Mouse (Mus musculus): ENCODE results near the gene Tex21.
"Not testable (repeated sequence)": the region's sequence is repeated elsewhere in the genome, so short reads cannot be mapped to it uniquely, and the experiment has no call there.

The Tex21 gene

DNA sequence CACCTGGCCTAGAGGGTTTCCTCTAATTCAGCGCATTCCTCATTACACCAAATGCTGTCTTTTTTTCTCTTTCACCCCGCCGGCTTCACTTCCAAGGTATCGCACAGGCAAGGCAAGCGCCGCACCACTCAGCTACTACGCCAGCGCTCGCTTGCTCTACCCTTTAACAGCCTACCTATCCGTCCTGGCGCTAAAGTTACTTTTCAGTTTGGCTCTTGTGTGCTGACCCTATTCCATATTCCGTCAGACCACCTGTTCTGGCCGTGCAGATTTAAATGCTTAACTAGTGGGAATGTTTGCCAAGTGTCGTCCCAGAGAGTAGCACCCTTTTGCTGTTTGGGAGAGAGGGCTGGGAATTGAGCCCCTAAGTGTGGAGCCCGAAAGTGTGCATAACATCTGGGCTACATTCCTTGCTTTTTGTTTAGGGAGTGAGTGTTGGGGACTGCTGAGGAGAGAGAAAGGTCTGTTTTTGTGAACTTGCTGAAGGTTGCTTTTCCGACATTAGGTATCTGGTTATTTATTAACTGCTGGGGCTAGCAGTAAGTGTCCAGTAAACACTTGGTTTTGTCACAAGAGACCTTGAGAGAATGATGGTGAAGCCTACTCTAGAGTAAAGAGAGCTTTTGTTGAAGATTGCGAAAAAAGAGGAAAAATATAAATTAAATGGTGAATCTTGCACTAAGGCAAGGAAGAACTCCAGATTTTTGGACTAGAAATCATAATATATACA, 9.7 kb upstream of the Tex21 start:
- peak in 1 of 2 experiments; percentile 22 for DNase-seq

DNA sequence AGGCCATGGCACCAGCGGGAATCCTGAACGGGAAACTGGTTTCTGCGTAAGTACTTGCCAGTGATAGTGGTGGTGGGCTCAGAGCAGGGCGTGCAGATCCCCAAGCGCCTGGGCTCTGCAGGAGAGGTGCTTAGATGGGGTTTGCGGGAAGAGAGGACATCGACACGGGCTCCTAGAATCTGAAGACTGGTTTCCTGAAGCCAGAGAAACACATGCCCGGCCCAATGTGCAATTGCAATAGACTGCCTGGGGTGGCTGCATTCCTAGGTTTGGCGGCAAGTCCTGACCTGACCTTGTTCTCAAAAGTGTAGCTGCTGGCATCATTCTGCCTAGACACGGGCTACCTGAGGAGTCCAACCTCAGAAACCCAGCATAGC, 8.9 kb upstream of the Tex21 start:
- peak; percentile 32 to 37 for DNase-seq

DNA sequence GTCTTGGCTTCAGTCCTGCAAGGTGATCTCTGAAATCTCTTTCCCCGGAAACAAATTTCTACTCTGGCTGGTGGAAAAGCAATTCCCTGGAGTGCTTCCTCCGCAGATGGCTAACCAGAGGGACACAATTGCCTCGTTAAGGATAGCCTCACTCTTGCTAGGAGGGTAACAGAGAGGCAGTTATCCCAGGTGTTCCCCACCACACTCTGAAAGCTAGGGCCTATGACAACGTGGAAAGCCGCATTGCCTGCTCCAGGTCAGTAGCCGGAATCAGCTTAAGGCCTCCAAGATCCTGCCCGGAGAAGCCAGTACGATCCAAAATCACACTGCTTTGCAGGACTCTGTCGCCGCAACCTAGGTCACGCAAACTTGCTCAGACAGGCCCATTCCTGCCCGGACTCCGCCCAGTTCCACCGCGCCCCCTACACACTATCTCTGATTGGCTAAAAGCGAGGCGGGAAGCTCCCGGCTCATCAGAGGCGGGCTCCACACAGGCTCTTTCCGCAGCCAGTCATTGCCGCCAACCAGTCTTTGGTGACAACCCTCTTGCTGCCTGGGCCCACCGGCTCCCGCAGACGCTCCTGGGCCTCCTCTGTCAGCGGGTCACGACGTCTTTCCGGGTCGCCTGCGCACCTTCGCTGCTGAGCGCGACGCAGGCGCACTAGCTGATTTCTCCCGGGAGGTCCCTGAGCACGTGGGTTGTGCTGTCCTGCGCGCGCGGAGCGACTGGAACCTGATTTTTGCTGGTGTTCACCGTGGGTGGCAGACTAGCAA, 8.4 kb upstream of the Tex21 start, which contains the start of gene Mthfd1:
Mthfd1 (plus strand) TSS at position 574 of the 774 bp plus-strand sequence.
- DNase-seq: peak; percentile 97

DNA sequence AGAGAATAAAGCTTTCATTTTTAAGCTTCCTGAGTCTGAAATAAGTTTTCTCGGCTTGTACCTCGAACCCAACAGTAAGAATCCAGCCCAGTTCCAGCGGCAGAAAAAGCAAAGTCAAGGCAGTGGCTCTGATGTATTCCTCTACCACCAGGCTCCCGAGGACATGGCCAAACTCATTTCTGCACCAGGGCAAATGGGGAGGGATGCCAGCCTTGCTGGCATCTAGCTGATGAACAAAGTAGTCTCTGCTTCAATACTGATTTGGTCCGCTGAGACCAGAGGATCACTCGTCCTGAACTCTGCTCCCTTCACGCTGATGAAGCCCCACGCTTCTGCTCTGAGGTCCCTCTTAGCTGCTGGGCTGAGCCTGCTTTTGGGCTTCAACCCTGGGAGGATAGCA, 7.4 kb upstream of the Tex21 start:
- no peak for DNase-seq

DNA sequence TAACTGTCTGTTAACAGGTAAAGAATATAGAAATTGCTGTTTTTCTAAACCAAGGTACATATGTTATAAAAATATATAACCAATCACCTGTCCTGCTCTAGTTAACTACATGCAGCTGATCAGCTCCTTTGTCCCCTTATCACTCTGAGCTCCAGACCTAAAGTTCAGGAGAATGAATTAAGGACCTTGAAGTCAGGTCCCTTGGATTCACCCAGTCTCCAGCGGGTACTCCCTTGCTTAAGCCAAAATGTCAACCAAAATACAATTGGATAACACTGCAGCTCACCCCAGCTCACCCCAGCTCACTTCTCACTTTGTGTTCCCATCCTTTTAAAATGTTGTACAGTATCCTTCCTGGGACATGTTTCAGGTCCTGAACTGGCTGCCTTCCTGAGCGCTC, 7.0 kb upstream of the Tex21 start:
- no peak for DNase-seq

DNA sequence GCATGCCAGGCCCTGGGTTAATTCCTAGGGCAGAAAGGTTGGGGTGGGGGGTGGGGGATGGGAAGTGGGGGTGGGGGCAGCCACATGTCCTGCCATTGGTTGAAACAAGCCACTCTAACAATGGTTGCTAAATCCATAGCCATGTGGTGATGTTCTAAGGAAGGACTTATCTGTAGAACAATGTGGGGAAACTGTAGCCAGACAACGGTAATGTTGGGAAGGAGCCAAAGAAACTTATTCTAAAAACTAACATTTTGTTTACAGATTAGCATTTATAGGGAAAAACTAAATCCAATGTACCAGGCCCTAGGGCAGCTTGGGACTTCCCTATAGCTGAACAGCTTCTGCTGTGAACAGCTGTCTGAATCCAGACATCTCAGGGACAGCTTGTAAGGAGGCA, 6.5 kb upstream of the Tex21 start:
- DNase-seq: no peak

DNA sequence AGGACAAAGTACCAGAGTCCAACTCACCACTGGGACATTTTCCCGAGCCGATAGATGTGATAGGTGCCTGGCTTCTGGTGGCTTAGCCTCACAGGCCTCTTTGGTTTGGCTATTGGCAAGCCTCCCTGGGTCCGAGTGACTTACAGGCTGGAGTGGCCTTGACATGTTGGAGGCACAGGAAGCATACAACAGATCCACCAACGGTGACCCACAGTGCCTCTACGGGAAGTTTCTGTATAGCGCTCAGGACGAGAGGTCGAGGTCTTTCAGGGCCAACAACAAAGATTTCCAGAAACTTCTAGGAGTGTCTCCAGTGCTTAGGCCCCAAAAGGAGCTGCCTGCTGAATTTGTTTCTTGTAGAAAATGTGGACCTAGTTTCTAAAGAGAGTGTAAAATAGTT, 1.6 kb downstream of the Tex21 start:
- no peak for DNase-seq

DNA sequence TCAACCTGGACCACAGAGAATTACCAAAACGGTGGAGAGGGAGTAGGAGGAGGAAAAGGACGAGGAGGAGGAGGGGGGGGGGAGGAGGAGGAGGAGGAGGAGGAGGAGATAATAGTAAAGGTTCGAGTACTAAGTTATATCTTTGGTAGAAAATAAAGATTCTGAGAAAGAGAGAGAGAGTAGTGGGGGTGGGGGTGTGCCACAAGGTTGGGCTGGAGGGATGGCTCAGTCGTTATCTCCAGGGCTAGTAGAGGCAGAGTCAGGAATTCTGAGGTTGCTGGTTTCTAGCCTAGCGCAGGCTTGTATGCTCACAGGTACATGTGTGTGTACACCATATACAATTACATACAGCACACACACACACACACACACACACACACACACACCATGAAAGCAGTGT, 4.7 kb downstream of the Tex21 start:
- DNase-seq: no peak

DNA sequence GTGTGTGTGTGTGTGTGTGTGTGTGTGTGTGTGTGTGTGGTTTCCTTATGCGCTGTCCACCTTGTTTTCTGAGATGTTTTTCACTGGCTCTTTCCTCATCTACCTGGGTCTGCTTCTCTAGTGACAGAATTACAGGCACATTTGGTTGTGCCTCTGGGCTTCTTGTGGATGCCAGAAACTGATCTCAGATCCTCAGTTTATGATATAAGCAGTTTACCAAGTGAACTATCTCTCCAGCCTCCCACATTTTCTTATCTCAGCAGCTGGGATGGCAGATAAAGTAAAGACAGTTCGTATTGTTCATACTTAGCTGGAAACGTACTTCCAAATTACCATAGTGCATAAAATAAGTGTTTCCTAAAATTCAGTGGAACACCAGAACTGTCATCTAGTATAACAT, 5.5 kb downstream of the Tex21 start:
- no peak for DNase-seq

DNA sequence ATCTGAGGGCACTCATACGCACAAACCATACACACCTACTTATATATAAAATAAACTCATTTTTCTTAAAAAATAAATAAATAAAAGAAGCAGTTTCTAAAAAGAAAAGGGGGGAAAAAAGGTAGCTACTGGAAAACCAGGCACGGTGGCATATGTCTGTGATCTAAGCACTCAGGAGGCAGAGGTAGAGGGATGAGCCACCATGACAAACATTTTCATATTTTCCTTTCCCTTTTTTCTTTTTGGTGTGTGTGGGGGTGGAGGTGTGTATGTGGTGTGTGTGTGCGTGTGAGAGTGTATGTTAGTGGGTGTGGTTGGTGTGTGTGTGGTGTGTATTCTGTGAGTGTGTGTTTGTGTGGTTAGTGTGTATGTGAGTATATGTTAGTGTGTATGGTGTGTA, 5.9 kb downstream of the Tex21 start:
- no peak for DNase-seq

DNA sequence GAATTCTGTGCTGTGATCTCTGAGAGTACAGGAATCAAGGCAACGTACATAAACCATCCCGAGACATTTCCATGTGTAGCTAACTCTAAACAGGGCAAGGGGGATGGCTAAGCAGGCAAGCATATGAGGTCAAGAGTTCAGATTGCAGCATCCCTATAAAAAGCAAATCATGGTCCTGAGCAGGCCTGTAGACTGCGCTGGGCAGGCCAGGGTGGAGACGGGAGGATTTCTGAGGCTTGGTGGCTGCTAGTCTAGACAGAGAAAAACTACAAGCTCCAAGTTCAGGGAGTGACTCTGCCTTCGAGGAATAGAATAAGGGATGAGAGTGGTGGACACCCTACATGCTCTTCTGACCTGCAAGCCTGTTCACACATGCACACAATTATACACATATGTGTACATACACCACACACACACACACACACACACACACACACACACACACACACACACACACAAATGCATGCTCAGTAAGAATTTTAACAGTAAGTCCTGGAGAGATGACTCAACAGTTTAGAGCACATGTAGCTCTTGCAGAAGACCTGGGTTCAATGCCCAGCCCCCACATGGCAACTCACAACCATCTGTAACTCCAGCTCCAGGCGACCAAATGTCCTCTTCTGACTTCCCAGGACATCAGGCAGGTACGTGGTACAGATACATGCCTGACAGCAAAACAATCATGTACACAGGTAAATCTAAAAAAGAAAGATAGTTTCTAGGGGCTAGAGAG, 6.5 kb downstream of the Tex21 start:
- DNase-seq: no peak

DNA sequence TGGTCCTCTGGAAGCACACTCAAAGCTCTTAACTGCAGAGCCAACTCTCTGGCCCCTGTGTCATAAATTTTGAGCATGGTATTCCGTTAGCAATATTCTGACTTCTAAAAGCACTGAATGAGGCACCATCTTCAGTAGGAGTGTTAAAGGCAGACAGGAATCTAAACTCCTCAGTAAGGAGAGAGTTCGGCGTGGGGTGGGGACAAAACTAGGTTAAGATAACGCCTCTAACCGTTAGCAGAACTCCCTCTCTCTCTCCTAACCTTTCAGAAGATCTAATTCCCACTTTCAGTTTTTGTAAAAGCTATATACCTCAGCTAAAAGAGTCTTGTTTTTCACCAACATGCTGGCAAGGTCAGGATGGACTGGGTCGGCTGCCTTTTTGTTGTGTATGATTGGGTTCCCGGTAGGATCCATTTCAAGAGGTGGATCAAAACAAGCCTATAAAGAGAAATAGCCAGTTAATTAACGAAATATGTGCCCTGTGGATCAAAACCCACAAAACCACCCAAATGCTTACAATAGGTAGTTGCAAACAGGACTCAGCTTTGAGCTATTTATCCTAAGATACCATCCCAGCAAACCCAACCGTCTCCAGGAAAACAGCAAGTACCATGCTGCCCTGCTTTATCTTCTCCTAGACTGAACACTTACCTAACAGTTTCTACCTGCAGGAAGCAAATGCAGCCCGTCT, 7.3 kb downstream of the Tex21 start:
- no peak for DNase-seq

DNA sequence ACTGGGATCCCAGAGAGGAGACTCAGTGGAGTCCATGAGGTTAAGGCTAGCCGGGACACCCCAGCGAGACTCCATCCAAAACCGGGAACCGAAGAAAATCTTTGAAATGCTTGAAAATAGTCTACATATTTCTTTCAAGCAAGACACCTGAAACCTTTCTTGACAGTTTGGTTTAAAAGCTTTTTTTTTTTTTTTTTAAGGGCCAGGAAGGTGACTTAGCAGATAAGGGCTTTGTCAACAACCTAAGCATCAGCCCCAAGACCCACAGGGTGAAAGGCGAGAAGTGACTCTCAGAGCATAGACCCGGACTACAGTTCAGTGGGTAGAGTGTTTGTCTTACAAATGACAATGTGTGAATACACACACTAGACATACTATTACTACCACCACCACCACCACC, 11.3 kb downstream of the Tex21 start:
- no peak for DNase-seq

DNA sequence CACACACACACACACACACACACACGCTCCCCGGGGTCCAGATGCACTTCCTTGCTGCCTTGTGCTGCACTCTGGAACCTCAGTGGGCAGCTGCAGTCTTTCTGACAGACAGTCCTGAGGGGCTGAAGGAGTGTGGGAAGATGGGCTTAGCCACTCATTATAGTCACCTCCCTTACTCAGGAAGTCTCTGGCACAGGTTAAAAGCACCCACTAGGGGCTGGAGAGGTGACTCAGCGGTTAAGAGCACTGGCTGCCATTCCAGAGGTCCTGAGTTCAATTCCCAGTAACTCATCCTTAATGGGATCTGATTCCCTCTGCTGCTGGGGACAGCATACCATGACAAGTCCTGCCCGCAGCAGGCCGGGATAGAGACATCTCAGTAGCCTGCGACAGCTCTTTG, 15.9 kb downstream of the Tex21 start:
- no peak for DNase-seq

DNA sequence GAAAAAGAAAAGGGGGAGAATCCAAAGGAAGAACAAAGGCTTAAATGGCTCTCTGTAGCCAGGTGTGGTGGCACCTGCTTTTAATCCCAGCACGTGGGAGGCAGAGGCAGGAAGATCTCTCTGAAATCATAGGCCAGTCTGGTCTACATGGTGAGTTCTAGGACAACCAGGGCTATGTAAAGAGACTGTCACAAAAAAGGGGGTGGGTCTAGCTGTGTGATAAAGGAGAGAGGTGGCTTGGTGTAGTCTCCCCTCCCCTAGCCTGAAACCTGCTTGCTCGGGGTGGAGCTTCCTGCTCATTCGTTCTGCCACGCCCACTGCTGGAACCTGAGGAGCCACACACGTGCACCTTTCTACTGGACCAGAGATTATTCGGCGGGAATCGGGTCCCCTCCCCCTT, 24.4 kb downstream of the Tex21 start:
- not testable (repeated sequence) for DNase-seq

DNA sequence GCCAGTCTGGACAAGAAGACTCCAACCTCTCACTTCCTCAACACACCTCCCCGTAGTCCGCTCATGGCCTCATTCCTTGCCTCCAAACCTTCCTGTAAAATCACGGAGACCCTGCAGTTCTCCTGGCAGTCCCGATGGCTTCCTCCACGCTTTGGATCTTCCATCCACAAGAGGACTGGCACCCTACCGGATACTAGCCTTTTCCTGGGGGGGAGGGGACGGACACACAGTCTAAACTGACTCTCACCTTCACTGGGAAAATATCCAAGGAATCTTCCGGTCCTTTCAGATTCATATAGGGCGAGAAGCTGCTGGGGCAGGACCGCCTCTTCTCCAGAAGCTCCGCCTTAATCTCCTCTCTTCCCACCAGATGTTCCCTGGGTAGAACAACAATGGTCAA, 29.8 kb downstream of the Tex21 start:
- DNase-seq: no peak

DNA sequence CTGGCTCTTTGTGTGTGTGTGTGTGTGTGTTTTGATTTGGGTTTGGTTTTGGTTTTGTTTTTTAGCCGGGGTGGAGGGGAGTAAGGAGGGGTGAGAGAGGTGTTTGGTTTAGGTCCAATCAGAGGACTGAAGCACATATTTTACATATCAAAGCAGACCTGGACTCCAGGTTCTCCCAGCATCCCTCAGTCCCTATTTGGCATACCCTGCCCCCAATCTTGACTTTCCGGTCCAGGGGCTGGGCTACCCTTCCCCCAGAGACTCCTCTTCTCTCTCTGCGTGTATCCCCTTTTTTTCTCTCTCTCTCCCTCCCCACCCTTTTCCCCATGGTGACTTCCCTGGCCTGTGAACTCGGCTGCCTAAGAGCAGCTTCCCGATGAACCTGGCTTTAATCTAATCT, 31.4 kb downstream of the Tex21 start:
- no peak for DNase-seq

DNA sequence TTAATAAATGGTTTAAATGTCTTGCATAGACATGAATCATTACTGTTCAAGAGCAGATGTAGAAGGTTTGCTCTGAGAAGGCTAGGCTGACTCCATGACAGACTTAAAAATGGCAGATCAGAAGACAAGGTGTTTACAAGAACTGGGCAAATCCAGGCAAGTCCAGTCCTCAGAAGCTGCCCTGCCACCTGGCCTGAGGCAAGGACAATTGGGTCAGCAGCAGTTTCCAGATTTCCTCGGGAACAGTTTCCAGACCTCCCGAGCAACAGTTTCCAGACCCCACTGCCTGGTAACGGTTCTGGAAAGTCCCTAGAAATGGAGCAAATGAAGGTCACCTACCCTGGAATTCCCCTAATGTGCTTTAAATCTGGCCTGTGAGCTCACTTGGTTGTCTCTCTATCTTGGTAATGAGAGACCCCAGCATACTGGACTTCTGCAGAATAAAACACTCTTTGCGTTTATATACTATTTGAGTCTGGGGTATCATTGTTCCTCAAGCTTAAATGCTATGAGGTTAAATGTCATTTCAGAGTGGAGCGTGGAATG, 37.0 kb downstream of the Tex21 start:
- no peak for DNase-seq

DNA sequence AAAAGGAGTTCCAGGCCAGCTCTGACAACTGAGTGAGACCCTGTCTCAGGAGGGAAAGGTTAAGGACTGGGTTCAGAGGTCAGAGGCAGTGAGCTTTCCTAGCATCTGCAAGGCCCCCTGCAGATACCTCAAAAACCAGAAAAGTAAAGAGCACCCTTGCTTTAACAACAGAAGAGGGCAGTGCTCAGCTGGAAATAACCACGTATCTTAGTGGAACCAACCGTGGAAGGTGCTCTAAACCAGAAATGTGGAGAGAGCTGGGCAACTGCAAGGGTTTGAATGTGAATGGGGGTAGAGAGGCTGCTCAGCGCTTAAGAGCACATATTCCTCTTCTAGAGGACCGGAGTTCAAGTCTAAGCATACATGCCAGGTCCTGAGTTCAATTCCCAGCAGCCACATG, 46.2 kb downstream of the Tex21 start:
- no peak for DNase-seq

DNA sequence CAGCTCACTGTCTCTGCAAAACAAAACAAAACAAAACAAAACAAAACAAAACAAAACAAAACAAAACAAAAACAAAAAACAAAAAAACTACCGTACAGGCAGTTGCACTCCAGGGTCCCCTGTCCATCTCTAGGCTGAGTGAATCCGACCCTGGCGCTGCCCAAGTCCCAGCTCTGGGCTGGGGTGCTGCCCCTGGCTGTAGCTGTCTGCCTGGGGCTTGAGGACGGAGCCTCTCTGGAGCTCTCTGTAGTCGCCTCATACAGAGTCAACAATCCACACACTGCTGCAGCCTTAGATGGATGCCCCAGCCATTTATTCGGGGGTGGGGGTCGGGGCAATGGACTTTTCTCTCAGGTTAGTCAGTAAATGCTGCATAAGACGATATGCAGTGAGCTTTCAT, 49.5 kb downstream of the Tex21 start:
- DNase-seq: no peak

DNA sequence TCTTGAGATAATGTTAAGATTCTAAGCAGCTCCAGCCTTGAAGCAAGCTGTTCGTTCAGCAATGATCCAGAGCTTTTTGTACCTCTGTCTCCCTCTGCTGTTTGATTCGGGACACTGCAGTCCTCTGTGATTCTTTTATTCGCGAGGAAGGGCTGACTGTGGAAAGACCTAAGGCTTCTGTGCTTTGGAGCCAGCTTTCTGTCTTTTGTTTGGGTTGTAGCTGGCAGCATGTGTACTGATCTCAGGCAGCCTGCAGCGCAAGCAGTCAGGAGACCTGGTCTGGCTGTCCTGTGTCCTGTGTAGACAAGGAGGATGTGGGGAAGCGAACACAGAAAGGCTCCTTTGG, 49.9 kb downstream of the Tex21 start:
- DNase-seq: peak; percentile 71 to 75

DNA sequence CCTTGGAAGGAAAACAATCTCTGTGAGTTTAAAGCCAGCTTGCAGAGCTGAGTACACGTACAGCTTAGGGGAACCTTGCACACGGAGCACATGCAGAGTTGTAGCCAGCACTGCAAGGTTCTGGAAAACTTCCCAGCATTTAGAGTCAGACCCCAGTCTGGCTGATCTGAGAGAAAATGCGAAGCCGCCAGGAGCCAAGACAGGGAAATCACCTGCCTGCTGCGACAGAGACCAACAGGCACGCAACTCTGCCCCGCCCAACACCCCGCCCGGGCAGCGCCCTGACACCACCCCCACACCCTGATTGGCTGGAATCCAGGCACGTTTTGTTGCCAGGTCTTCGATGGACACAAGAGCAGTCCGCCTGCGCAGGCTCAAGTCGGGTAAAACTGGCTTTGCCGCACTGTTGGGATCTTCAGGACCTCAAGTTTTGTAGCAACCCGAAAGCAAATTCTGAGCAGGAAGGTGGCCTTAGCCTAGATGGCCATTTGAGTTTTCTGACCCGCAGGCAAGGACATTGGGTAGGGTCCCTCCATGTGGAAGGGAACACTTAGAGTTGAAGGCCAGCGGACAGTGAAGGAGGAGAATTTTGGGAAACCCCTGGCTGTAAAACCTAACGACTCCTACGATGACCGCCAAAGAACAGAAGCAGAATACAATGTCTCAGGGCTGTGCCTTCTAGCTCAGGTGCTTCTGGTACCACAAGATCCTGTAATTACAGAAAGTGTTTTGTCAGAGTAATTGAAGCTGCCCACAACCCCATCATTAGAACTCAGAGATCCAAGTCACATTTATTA, 50.4 kb downstream of the Tex21 start:
- peak; percentile 91 to 94 for DNase-seq

Data from lung, adult 18-20 months (tissue).